Mouse (Mus musculus) erythroblast, embryonic 14.5 days (primary cell): Measurements from ENCODE around the gene Fhl5.

Experiments used
- GATA1 ChIP-seq: IDR thresholded peaks from 2 replicates; pipeline ENCODE4 v1.6.1; 2012; ENCODE audit warnings: low read length, inconsistent platforms, mixed read lengths
- TAL1 ChIP-seq: IDR thresholded peaks from 3 replicates; pipeline ENCODE4 v1.6.1; 2012; ENCODE audit warnings: low read length, inconsistent platforms, mixed read lengths

DNA sequence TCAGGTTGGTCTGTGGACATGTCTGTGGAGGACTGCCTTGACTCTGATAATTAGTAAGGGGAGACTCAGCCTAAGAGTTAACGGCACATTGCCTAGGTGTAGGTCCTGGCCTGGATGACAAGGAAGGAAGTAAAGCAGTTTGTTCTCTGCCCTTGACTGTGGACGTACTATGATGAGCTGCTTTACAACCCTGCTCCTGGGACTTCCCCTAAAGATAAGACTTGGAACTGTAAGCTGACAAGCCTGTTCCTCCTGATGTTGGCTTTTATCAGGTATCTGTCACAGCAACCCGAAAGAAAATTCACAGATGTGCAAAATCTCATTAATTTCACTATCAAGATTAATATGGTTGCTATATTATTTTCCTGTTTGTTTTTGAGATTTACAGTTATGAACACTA is 24.5 kb upstream of the Fhl5 start:
- TF ChIP-seq GATA1: no peak
- TF ChIP-seq TAL1: no peak
